Mouse (Mus musculus): ENCODE measurements around the gene Ick. TPM values are rescaled to one million over a fixed set of nuclear protein-coding genes. Genes with fewer than 3 reads are reported as not detected.

Gene Ick
- polyA plus RNA-seq, 1 experiment from 2014 or later = 21.5 TPM

DNA sequence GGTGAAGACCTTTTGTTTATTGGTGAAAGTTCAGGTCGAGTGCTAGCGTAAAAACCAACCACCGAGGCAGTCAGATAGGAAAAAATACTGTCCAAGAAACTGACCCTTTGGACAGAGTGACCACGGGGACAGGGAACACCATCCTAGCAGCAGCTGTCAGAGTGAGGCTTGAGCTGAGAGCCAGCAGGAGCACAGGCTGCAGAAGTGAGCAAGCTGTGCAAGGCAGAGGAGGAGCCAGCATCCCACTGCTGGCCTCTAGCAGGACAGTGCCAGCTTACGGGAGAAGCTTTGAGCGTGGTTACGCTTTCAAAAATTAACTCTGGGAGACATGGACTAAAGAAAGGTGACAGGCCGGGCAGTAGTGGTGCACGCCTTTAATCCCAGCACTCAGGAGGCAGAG, 21.2 kb upstream of the Ick start:
- H3K4me3 ChIP-seq = no peak overlapping the region
- H3K9me3 ChIP-seq = no peaks in the 10 kb centered on the region
- H3K27me3 ChIP-seq (ENCODE audit: insufficient read depth, poor library complexity, severe bottlenecking) = no peaks in the 10 kb centered on the region
- WGBS = 89% methylated on average over 9 of the region's 9 CpGs
- peaks cover 13% of the 10 kb centered on the region for H3K4me1 ChIP-seq
- H3K36me3 ChIP-seq = peaks cover 53% of the 10 kb centered on the region
- no peak overlapping the region for H3K27ac ChIP-seq
- DNase-seq (ENCODE audit: low spot score) = no peak

GRCm38 (mm10) chr9:78088521-78088920, 20.5 kb upstream of the Ick start:
- Histone ChIP-seq H3K9me3 (no peaks in the 10 kb centered on the region), H3K4me3 (no peak overlapping the region), H3K4me1 (peaks cover 13% of the 10 kb centered on the region), H3K36me3 (peaks cover 55% of the 10 kb centered on the region), H3K27ac (peak overlapping the region; percentile 80), H3K27me3 (ENCODE audit: insufficient read depth, poor library complexity, severe bottlenecking) (no peaks in the 10 kb centered on the region)
- 73% methylated on average over 4 of the region's 4 CpGs for WGBS
- no peak for DNase-seq (ENCODE audit: low spot score)

DNA sequence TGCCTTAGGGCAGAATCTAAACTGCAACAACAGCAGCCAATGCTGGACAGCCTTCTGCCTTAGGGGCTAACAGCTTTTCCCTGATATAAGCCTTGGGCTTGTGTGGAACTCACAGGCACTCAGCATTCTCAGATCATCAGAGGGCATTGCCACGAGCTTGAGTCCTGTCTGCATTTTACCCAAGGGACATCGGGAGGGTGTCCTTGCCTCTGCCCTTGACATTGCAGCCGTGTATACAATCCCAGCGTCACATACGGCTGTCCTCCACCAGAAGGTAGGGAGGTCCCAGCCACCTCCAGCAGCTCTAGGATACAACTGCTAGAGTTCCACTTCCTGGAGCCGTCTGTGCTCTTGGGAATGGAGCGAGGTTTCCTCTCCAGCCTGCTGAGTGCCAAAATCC, 20.0 kb upstream of the Ick start:
- Histone ChIP-seq H3K27me3 (ENCODE audit: insufficient read depth, poor library complexity, severe bottlenecking) (no peaks in the 10 kb centered on the region), H3K9me3 (no peaks in the 10 kb centered on the region), H3K36me3 (peaks cover 50% of the 10 kb centered on the region), H3K4me3 (no peak overlapping the region), H3K4me1 (peaks cover 13% of the 10 kb centered on the region), H3K27ac (peak overlapping the region; percentile 80)
- DNase-seq (ENCODE audit: low spot score) = no peak
- 46% methylated on average over 7 of the region's 7 CpGs for WGBS

- H3K4me3 ChIP-seq = no peak overlapping the region
- peaks cover 13% of the 10 kb centered on the region for H3K4me1 ChIP-seq
- peaks cover 47% of the 10 kb centered on the region for H3K36me3 ChIP-seq
- H3K27me3 ChIP-seq (ENCODE audit: insufficient read depth, poor library complexity, severe bottlenecking) = no peaks in the 10 kb centered on the region
- no peaks in the 10 kb centered on the region for H3K9me3 ChIP-seq
- no peak for DNase-seq (ENCODE audit: low spot score)
- no peak overlapping the region for H3K27ac ChIP-seq
- 85% methylated on average over 1 of the region's 1 CpGs for WGBS
These were observed 19.1 kb upstream of the Ick start for GRCm38 (mm10) chr9:78089906-78090305.

DNA sequence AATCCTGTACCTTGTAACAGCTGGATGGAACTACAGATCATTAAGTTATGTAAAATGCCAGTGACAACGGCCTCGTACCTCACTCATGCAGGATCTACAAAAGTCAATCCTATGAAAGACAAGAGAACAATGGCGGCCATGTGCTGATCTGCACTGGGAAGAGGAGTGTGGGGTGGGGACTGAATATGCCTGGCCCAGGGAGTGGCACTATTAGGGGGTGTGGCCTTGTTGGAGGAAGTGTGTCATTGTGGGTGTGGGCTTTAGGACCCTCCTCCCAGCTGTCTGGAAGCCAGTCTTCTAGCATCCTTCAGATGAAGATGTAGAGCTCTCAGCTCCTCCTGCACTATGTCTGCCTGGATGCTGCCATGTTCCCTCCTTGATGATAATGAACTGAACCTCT, 18.4 kb upstream of the Ick start:
- 93% methylated on average over 3 of the region's 3 CpGs for WGBS
- H3K9me3 ChIP-seq = no peaks in the 10 kb centered on the region
- H3K27me3 ChIP-seq (ENCODE audit: insufficient read depth, poor library complexity, severe bottlenecking) = no peaks in the 10 kb centered on the region
- H3K4me1 ChIP-seq = peaks cover 13% of the 10 kb centered on the region
- H3K4me3 ChIP-seq = no peak overlapping the region
- no peak for DNase-seq (ENCODE audit: low spot score)
- H3K36me3 ChIP-seq = peaks cover 47% of the 10 kb centered on the region
- H3K27ac ChIP-seq = no peak overlapping the region

DNA sequence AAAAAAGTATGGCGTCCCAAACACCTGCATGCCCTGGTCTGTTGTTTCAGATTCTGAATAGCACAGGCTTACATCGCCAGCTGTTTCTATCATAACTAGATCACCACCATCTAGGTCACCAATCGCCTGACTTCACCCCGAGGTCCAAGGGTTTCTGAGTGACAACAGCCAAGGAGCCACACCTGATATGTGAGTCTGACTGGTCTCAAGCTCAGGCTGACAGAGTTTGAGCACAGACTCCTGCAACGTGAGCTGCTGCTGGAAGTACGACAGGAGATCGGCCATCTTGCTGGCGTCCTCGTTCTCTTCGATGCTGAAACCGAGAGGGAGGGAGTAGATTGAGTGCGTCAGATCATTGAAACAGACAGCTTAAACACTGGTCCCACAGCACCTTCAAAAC, 13.3 kb upstream of the Ick start:
- DNase-seq (ENCODE audit: low spot score) = no peak
- peaks cover 69% of the 10 kb centered on the region for H3K36me3 ChIP-seq
- 94% methylated on average over 12 of the region's 12 CpGs for WGBS
- H3K27ac ChIP-seq = no peak overlapping the region
- H3K27me3 ChIP-seq (ENCODE audit: insufficient read depth, poor library complexity, severe bottlenecking) = no peaks in the 10 kb centered on the region
- H3K4me1 ChIP-seq = no peaks in the 10 kb centered on the region
- no peak overlapping the region for H3K4me3 ChIP-seq
- no peaks in the 10 kb centered on the region for H3K9me3 ChIP-seq

GRCm38 (mm10) chr9:78096376-78096775, 12.6 kb upstream of the Ick start:
- H3K36me3 ChIP-seq = peaks cover 72% of the 10 kb centered on the region

DNA sequence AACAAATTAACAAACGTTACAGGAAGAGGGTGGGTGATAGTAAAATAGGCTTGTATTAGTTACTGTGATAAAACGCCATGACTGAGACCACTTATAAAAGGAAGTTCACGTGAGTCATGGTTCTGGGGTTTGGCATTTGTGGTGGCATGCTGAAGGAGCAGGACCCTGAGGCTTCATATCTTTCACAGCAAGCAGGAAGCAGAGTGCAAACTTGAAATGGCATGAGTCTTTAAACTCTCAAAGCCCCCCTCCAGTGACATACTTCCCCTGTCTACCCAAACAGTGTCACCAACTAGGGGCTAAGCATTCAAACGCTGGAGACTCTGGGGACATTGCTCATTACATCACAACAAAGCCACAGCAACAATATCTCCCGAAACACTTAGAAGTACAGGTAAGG, 8.0 kb upstream of the Ick start:
- Histone ChIP-seq H3K4me3 (no peak overlapping the region), H3K9me3 (no peaks in the 10 kb centered on the region), H3K4me1 (peaks cover 5% of the 10 kb centered on the region; the same call in 1 of the 2 replicates), H3K27ac (no peak overlapping the region), H3K27me3 (ENCODE audit: insufficient read depth, poor library complexity, severe bottlenecking) (no peaks in the 10 kb centered on the region), H3K36me3 (peaks cover 58% of the 10 kb centered on the region)
- DNase-seq (ENCODE audit: low spot score) = no peak
- 86% methylated on average over 5 of the region's 5 CpGs for WGBS

More at GRCm38 (mm10) chr9:78096376-78096775, 12.6 kb upstream of the Ick start:
- no peak overlapping the region for H3K4me3 ChIP-seq
- no peak for DNase-seq (ENCODE audit: low spot score)
- H3K4me1 ChIP-seq = no peaks in the 10 kb centered on the region
- no peak overlapping the region for H3K27ac ChIP-seq
- 95% methylated on average over 6 of the region's 6 CpGs for WGBS
- H3K9me3 ChIP-seq = no peaks in the 10 kb centered on the region
- H3K27me3 ChIP-seq (ENCODE audit: insufficient read depth, poor library complexity, severe bottlenecking) = no peaks in the 10 kb centered on the region

DNA sequence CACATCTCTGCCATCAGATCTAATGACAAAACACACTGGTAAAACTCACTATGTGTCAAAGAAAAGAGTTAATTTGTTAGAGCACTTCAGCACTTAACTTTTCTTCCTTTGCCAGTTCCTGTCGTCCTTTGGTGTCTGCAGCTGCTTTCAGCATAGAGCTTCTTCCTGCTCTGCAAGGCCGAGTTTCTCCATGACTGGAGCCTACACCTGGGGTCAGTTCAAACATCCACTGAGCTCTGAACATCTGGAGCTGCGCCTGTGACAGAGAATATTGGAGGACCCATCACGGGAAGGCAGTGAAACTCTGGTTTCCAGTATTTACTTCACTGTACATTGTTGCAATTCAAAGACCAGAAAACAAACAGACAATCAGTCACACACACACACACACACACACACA, 7.6 kb upstream of the Ick start:
- DNase-seq (ENCODE audit: low spot score) = no peak
- Histone ChIP-seq H3K4me3 (no peak overlapping the region), H3K9me3 (no peaks in the 10 kb centered on the region), H3K27ac (no peak overlapping the region), H3K4me1 (peaks cover 6% of the 10 kb centered on the region; the same call in 1 of the 2 replicates), H3K36me3 (peaks cover 56% of the 10 kb centered on the region), H3K27me3 (ENCODE audit: insufficient read depth, poor library complexity, severe bottlenecking) (no peaks in the 10 kb centered on the region)
- WGBS = 75% methylated on average over 4 of the region's 4 CpGs

- Histone ChIP-seq H3K9me3 (no peaks in the 10 kb centered on the region), H3K27me3 (ENCODE audit: insufficient read depth, poor library complexity, severe bottlenecking) (no peaks in the 10 kb centered on the region), H3K27ac (no peak overlapping the region), H3K36me3 (peaks cover 30% of the 10 kb centered on the region), H3K4me1 (peaks cover 16% of the 10 kb centered on the region; the same call in 1 of the 2 replicates), H3K4me3 (no peak overlapping the region)
- 85% methylated on average over 8 of the region's 8 CpGs for WGBS
- no peak for DNase-seq (ENCODE audit: low spot score)
These were observed 4.9 kb upstream of the Ick start for GRCm38 (mm10) chr9:78103965-78104560.

DNA sequence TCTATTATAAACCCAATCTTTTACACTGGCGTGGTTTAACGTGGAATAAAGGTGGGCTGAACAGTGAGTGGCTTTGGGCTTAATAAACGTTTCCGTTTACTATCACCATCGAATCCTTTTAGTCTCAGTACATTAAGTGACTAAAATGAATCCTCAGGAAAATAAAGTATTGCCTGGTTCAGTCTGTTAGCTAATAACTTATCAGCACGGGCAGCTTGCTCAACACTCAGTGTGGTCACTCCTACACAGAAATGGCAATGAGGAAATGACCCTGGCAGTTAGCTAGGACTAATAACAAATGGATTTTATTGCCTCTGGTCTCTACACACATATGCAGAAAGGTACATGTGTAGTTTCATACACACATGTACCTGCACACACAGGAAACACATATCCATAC, 4.0 kb upstream of the Ick start:
- no peaks in the 10 kb centered on the region for H3K27me3 ChIP-seq (ENCODE audit: insufficient read depth, poor library complexity, severe bottlenecking)
- WGBS = 81% methylated on average over 6 of the region's 6 CpGs
- DNase-seq (ENCODE audit: low spot score) = no peak
- no peaks in the 10 kb centered on the region for H3K9me3 ChIP-seq
- no peak overlapping the region for H3K27ac ChIP-seq
- no peak overlapping the region for H3K4me3 ChIP-seq
- H3K36me3 ChIP-seq = peaks cover 25% of the 10 kb centered on the region
- H3K4me1 ChIP-seq = peaks cover 16% of the 10 kb centered on the region; the same call in 1 of the 2 replicates

- peaks cover 20% of the 10 kb centered on the region for H3K36me3 ChIP-seq
- no peaks in the 10 kb centered on the region for H3K9me3 ChIP-seq
- WGBS = 58% methylated on average over 6 of the region's 6 CpGs
- no peaks in the 10 kb centered on the region for H3K27me3 ChIP-seq (ENCODE audit: insufficient read depth, poor library complexity, severe bottlenecking)
- H3K4me1 ChIP-seq = peaks cover 16% of the 10 kb centered on the region; the same call in 1 of the 2 replicates
- peak overlapping the region; percentile 64; the same call in 1 of the 2 replicates for H3K27ac ChIP-seq
- H3K4me3 ChIP-seq = no peak overlapping the region
- no peak for DNase-seq (ENCODE audit: low spot score)
These were observed 3.5 kb upstream of the Ick start for GRCm38 (mm10) chr9:78105501-78105932.

DNA sequence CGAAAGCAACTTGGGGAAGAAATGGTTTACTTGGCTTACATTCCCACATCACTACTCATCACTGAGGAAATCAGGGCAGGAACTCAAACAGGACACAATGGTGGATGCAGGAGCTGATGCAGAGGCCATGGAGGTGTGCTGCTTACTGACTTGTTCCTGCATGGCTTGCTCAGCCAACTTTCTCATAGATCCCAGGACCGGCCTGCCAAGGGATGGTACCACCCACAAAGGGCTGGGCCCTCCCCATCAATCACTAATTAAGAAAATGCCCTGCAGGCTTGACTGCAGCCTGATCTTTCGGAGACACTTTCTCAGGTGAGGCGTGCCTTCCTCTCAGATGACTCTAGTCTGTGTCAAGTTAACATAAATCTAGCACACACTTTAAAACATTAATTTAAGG, 2.2 kb upstream of the Ick start:
- DNase-seq (ENCODE audit: low spot score) = no peak
- Histone ChIP-seq H3K4me3 (no peak overlapping the region), H3K27me3 (ENCODE audit: insufficient read depth, poor library complexity, severe bottlenecking) (no peaks in the 10 kb centered on the region), H3K9me3 (no peaks in the 10 kb centered on the region), H3K4me1 (peaks cover 16% of the 10 kb centered on the region; the same call in 1 of the 2 replicates), H3K27ac (no peak overlapping the region), H3K36me3 (peaks cover 11% of the 10 kb centered on the region)
- WGBS = 85% methylated on average over 4 of the region's 4 CpGs

GRCm38 (mm10) chr9:78107582-78107911, 1.4 kb upstream of the Ick start:
- Histone ChIP-seq H3K27ac (peak overlapping the region; percentile 97), H3K9me3 (no peaks in the 10 kb centered on the region), H3K36me3 (peaks cover 7% of the 10 kb centered on the region), H3K4me1 (peaks cover 16% of the 10 kb centered on the region; the same call in 1 of the 2 replicates), H3K27me3 (ENCODE audit: insufficient read depth, poor library complexity, severe bottlenecking) (no peaks in the 10 kb centered on the region), H3K4me3 (peak overlapping the region; percentile 95)
- WGBS = 23% methylated on average over 6 of the region's 6 CpGs
- DNase-seq (ENCODE audit: low spot score) = no peak

Measured in heart, embryonic 10.5 days (tissue).